Mouse (Mus musculus): ENCODE results near the gene Nipa2. TPM values are rescaled to one million over a fixed set of nuclear protein-coding genes. Genes with fewer than 3 reads are reported as not detected.

Gene Nipa2
- polyA plus RNA-seq, 1 experiment: 24.1 TPM

DNA sequence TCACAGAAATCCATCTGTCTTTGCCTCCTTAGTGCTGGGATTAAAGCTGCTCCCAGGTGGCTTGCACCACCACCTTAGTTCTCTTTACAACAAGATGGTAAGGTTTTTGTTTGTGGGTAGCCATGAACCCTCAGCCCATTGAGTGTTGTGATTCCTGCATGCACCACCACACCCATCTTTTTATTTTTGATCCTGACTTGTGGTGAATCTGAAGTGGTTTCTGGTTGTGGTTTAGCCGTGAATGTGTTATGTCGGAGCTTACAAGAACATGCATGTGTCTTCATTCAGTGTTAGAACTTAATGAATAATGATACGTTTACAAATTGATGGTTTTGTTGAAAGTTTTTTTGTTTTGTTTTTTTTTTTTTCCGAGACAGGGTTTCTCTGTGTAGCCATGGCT lies 72.3 kb downstream of the Nipa2 start:
- no peak for TF ChIP-seq GATA1 (IDR thresholded peaks at IDR 0.05; ENCODE audit: low read length)

DNA sequence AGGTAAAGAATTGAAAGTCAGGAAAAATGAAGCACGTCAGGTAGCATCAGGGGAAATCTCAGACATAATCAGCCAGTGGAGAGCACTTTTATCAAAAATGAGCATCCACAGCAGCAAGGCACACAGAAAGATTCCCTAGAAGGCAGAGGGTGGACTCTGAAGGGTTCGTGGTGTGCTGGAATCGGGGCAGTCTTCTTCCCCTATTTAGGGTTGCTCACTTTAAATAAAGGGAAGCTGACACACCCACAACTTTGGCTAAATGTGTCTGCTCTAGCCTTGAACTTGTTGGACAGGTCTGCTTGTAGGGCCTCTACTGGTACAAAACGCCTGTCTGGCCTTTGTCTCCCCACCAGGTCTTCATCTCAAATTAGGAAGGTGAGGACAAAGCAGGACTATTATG lies 73.7 kb downstream of the Nipa2 start:
- no peak for TF ChIP-seq GATA1 (IDR thresholded peaks at IDR 0.05; ENCODE audit: low read length)

Other genes with a start within 250 kb of the Nipa2 start
- gene Siglech, start 194.3 kb downstream of the Nipa2 start, polyA plus RNA-seq (2012): not detected in 2 replicates
- gene Tubgcp5, start 168.3 kb downstream of the Nipa2 start, polyA plus RNA-seq (2012): 2.9 and 5.1 TPM in 2 replicates
- gene Cyfip1, start 120.7 kb downstream of the Nipa2 start, polyA plus RNA-seq (2012): 49.5 and 55.0 TPM in 2 replicates
- 4.0 and 4.9 TPM in 2 replicates for gene Nipa1, start 57.5 kb upstream of the Nipa2 start, polyA plus RNA-seq (2012)
- 6.8 and 7.1 TPM in 2 replicates for gene Herc2, start 87.7 kb upstream of the Nipa2 start, polyA plus RNA-seq (2012)

Data from G1E-ER4 (cell line).